Mouse (Mus musculus) activated CD4-positive, CD25-positive, alpha-beta regulatory T cell, adult 9 weeks (primary cell): ENCODE measurements around the gene Mlh1. TPM values are rescaled to one million over a fixed set of nuclear protein-coding genes. Genes with fewer than 3 reads are reported as not detected.

Source experiments
- polyA plus RNA-seq: library from polyadenylated mRNA; unstranded; fragments of 100-300 nt; shearing (Covaris generic); gene quantifications from one replicate; pipeline ENCODE4 v1.2.1, GENCODE M21; 2017

The Mlh1 gene
- 45.7 TPM for polyA plus RNA-seq

DNA sequence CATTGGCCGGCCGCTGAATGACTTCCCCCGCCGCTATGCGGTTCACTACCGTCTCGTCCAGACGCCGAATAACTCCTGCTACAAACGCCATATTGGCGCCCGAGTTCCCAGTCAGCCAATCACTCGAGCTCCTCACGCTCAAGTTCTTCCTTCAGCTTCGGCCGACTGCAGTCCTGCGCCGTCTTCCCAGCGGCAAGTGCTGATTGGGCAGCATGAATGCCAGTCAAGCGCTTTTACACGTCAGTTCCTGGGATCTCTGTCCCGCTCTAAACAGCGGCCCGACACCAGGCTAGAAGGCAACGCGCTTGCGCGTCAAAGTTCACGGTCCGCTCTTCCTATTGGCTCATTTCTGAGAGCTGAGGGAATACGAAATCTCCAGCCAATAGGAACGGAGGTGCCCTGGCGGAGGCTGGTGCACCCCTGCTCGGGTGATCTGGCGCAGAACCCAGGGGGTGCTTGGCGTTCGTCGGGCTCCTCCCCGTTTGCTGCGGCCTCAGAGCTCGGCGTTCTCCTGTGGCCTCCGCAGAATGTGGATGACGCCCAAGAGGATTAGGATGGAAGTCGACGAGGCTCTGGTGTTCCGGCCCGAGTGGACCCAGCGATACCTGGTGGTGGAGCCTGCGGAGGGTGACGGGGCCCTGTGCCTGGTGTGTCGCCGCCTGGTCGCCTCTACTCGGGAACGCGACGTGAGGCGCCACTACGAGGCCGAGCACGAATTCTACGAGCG is at the start of gene Mlh1, which contains the start of gene Epm2aip1:
Gene Mlh1, minus strand, starts transcription at position 358 of the 727 bp plus-strand sequence.
Gene Epm2aip1, plus strand, starts transcription at position 496 of the 727 bp plus-strand sequence.

DNA sequence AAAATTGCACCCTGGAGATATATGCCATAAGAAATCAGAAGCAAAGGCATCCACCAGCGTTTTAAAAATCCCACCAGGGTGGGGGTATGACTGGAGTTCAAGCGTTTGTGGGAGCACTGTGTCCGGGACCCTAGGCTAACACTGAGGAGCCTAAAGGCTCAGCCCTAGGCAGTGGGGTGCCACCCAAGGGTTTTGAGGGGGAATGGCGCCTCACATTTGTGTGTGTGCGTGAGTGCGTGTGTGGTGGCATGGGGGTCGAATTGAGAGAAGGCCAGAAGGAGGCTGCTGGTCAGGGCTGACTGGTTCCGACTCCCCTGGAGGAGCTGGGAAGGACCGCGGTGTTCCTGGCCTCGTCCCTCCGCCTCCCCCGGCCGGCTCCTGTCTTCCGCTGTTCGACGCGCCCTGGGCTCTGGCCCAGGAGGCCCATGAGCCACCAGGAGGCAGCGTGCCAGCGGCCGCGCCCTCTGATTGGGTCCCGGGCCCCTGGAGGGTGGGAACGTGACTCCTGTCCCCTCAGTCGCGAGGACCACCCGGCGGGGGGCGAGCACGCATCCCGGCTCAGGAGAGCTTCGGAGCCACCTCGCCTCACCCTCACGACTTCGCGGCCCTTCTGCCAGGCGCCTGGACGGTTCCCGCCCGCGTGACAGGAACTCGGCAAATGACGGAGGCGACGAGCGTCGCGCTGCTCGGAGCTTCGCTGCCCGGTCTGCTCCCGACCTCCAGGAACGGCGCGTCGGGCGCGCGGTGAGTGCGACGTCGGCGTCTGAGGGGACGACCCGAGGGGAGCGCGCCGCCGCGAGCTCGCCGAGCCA is 39.6 kb upstream of the Mlh1 start, which contains the start of gene Trank1:
Gene Trank1, plus strand, starts transcription at position 709 of the 812 bp plus-strand sequence.

Other genes with a start within 250 kb of the Mlh1 start
- 20.9 TPM for gene Ccrl2, start 214.3 kb downstream of the Mlh1 start, polyA plus RNA-seq
- 8.3 TPM for gene Lrrfip2, start 154.2 kb downstream of the Mlh1 start, polyA plus RNA-seq
- gene Epm2aip1, start 138 bp upstream of the Mlh1 start, polyA plus RNA-seq: 25.7 TPM
- gene Trank1, start 39.9 kb upstream of the Mlh1 start, polyA plus RNA-seq: not detected
- not detected for gene Dclk3, start 167.3 kb upstream of the Mlh1 start, polyA plus RNA-seq